Mouse (Mus musculus) liver, embryonic 14.5 days (tissue): ENCODE results near the gene Zbtb43. TPM values are rescaled to one million over a fixed set of nuclear protein-coding genes. Genes with fewer than 3 reads are reported as not detected.

Source experiments
- ATAC-seq: fragments of 200-750 bp; cut with Nextera tagmentation; 2 replicates; pipeline ENCODE4 v1.8.0; 2017; ENCODE audit warnings: moderate number of reproducible peaks, mild to moderate bottlenecking, moderate library complexity; ENCODE audit not compliant: insufficient read depth
- DNase-seq, 3 experiments: peaks; one replicate each; pipeline ENCODE4 v3.0.0-alpha.2; 2012 to 2013; ENCODE audit warnings: low read depth in 3 of 3, low spot score in 3 of 3
- H3K27ac ChIP-seq: fragments of 300-500 bp; sonication (generic); 2 replicates; pipeline ENCODE4 v1.5.1; 2014; ENCODE audit warnings: moderate library complexity, mild to moderate bottlenecking, control low read depth, inconsistent platforms
- H3K27me3 ChIP-seq: fragments of 300-500 bp; sonication (generic); 2 replicates; pipeline ENCODE4 v1.6.1; 2014; ENCODE audit warnings: mild to moderate bottlenecking, low read length, moderate library complexity; ENCODE audit not compliant: control insufficient read depth, insufficient read depth
- H3K36me3 ChIP-seq: fragments of 300-500 bp; sonication (generic); replicated peaks from 2 replicates; pipeline ENCODE4 v1.6.1; 2014; ENCODE audit warnings: low read depth; ENCODE audit not compliant: control insufficient read depth, insufficient read depth
- H3K4me1 ChIP-seq, 2 experiments: fragments of 200-500 bp in 1 of 2; fragments of 300-500 bp in 1 of 2; sonication (generic) in 1 of 2; replicated peaks; 2 replicates each; pipeline ENCODE4 v1.6.1; 2012 to 2014; ENCODE audit warnings: antibody characterized with exemption in 1 of 2, inconsistent platforms in 1 of 2, low read length in 1 of 2; ENCODE audit not compliant: control insufficient read depth in 2 of 2, insufficient read depth in 2 of 2
- H3K4me2 ChIP-seq: fragments of 300-500 bp; sonication (generic); 2 replicates; pipeline ENCODE4 v1.6.1; 2014; ENCODE audit warnings: low read depth, mild to moderate bottlenecking, control low read depth, moderate library complexity
- H3K4me3 ChIP-seq, 2 experiments: fragments of 200-500 bp in 1 of 2; fragments of 300-500 bp in 1 of 2; sonication (generic) in 1 of 2; 2 replicates each; pipeline ENCODE4 v1.5.1; 2012 to 2014; ENCODE audit warnings: low read depth in 2 of 2, low read length in 2 of 2, mild to moderate bottlenecking in 2 of 2, control low read depth in 1 of 2, inconsistent platforms in 1 of 2, moderate library complexity in 1 of 2; ENCODE audit not compliant: insufficient read depth in 1 of 2
- H3K9ac ChIP-seq: fragments of 300-500 bp; sonication (generic); replicated peaks from 2 replicates; pipeline ENCODE4 v1.6.1; 2014; ENCODE audit warnings: mild to moderate bottlenecking, control low read depth, moderate library complexity
- H3K9me3 ChIP-seq: fragments of 300-500 bp; sonication (generic); 2 replicates; pipeline ENCODE4 v1.6.1; 2016; ENCODE audit warnings: low read length, mixed read lengths; ENCODE audit not compliant: control insufficient read depth
- CTCF ChIP-seq: IDR thresholded peaks from 2 replicates; pipeline ENCODE4 v1.5.1; 2016; ENCODE audit warnings: antibody characterized with exemption, low read depth, control low read depth
- EP300 ChIP-seq: IDR thresholded peaks from 2 replicates; pipeline ENCODE4 v1.6.1; 2016; ENCODE audit warnings: antibody characterized with exemption, low read depth
- WGBS: fragments of 180-500 bp; shearing (Covaris S2); extraction: QIAGEN DNeasy Blood & Tissue Kit; methylation state at CpG from one replicate; pipeline ENCODE4 v1.1.7; 2014; ENCODE audit not compliant: insufficient replicate concordance; 5-methylcytosine and 5-hydroxymethylcytosine counted together
- polyA plus RNA-seq, 2 experiments: library from polyadenylated mRNA; depleted of rRNA in 1 of 2; stranded (reverse) in 1 of 2; unstranded in 1 of 2; fragments of >200 nt; fragmentation: Nextera tagmentation in 1 of 2; extraction: Ambion mirVana in 1 of 2; gene quantifications; 2 replicates each; pipeline versions ENCODE4 v1.2.1 to v1.2.3; 2012 to 2014

The Zbtb43 gene
- polyA plus RNA-seq, 2 experiments, result 3.8 to 6.1 TPM

DNA sequence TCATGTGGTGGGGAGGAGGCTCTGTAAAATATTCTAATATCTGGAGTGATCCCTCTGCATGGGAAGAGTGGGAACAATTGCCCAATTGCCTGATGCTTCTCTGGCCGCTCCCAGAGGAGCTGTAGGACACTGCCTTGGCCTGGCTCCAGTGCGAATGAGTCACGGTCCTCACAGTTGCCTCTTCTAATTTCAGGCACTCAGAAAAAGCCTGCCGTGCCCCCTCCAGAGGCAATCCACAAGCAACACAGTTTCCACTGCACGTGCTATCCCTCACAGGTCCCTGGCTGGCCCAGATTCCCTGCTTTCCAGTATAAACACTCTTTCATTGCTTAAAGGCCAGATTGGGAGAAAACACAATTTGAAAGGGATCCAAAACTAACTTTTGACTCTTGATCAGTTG is 24.0 kb downstream of the Zbtb43 start:
- no peak overlapping the region for H3K4me3 ChIP-seq
- DNase-seq (no peak), ATAC-seq (no peak)
- H3K36me3 ChIP-seq, result no peaks in the 10 kb centered on the region
- peaks cover 0 to 3% of the 10 kb centered on the region in 2 experiments; a peak in 2 of 4 replicates for H3K4me1 ChIP-seq
- no peak overlapping the region for H3K27ac ChIP-seq
- no peak overlapping the region for H3K9ac ChIP-seq
- WGBS, result 56% methylated on average over 5 of the region's 5 CpGs
- no peak for TF ChIP-seq EP300
- H3K9me3 ChIP-seq, result no peaks in the 10 kb centered on the region
- no peak overlapping the region for H3K4me2 ChIP-seq
- H3K27me3 ChIP-seq, result no peaks in the 10 kb centered on the region; the same call in 1 of the 2 replicates

- H3K4me1 ChIP-seq, result peaks cover 0 to 3% of the 10 kb centered on the region in 2 experiments; a peak in 2 of 4 replicates
- no peak overlapping the region for H3K27ac ChIP-seq
- H3K4me3 ChIP-seq, result no peak overlapping the region
- no peaks in the 10 kb centered on the region for H3K36me3 ChIP-seq
- DNase-seq (no peak), ATAC-seq (no peak)
- 36% methylated on average over 4 of the region's 4 CpGs for WGBS
- TF ChIP-seq EP300, result no peak
- no peak for TF ChIP-seq CTCF
- H3K9ac ChIP-seq, result no peak overlapping the region
- no peaks in the 10 kb centered on the region for H3K9me3 ChIP-seq
- H3K27me3 ChIP-seq, result no peaks in the 10 kb centered on the region; the same call in 1 of the 2 replicates
- H3K4me2 ChIP-seq, result no peak overlapping the region
Observed at GRCm38 (mm10) chr2:33442701-33443100, 25.7 kb downstream of the Zbtb43 start.

- 24% methylated on average over 4 of the region's 4 CpGs for WGBS
- Histone ChIP-seq H3K4me1 (peaks cover 0 to 6% of the 10 kb centered on the region in 2 experiments; a peak in 2 of 4 replicates), H3K4me3 (no peak overlapping the region), H3K27ac (no peak overlapping the region), H3K36me3 (no peaks in the 10 kb centered on the region), H3K27me3 (no peaks in the 10 kb centered on the region; the same call in 1 of the 2 replicates), H3K9me3 (no peaks in the 10 kb centered on the region), H3K4me2 (no peak overlapping the region), H3K9ac (no peak overlapping the region)
- no peak for DNase-seq
- TF ChIP-seq EP300 (no peak), CTCF (no peak)
- no peak for ATAC-seq
Observed at GRCm38 (mm10) chr2:33440893-33441292, 27.5 kb downstream of the Zbtb43 start.

DNA sequence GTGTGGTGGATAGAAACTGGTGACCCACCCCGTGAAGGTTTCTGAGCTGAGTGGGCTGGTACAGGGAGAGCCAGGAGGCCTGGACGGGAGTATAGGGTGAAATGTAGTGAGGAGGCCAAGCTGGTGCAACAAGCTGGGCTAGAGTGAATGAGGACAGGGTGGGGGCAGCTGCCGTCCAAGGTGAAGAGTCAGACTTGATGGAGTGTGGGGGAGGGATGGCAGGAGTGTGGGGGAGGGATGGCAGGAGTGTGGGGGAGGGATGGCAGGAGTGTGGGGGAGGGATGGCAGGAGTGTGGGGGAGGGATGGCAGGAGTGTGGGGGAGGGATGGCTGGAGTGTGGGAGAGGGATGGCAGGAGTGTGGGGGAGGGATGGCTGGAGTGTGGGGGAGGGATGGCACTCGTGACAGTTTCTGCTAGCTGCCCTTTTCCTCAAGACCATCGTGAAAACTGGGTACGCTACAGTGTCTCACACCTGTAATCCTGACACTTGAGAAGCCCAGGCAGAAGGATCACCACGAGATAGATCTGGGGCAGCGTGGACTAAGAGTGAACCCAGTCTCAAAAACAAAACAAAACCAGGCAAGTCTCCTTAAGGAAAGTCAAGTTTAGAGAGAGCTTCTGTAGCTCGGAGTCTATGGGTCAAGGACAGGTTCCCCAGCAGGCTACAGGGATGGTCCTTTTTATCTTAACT is 28.2 kb downstream of the Zbtb43 start:
- 20% methylated on average over 9 of the region's 9 CpGs for WGBS
- H3K4me2 ChIP-seq, result no peak overlapping the region
- no peak overlapping the region for H3K4me3 ChIP-seq
- no peaks in the 10 kb centered on the region; the same call in 1 of the 2 replicates for H3K27me3 ChIP-seq
- no peak for DNase-seq
- no peak overlapping the region for H3K9ac ChIP-seq
- peaks cover 0 to 6% of the 10 kb centered on the region in 2 experiments; a peak in 2 of 4 replicates for H3K4me1 ChIP-seq
- ATAC-seq, result no peak
- H3K27ac ChIP-seq, result no peak overlapping the region
- no peaks in the 10 kb centered on the region for H3K9me3 ChIP-seq
- H3K36me3 ChIP-seq, result no peaks in the 10 kb centered on the region
- no peak for TF ChIP-seq CTCF
- TF ChIP-seq EP300, result no peak

DNA sequence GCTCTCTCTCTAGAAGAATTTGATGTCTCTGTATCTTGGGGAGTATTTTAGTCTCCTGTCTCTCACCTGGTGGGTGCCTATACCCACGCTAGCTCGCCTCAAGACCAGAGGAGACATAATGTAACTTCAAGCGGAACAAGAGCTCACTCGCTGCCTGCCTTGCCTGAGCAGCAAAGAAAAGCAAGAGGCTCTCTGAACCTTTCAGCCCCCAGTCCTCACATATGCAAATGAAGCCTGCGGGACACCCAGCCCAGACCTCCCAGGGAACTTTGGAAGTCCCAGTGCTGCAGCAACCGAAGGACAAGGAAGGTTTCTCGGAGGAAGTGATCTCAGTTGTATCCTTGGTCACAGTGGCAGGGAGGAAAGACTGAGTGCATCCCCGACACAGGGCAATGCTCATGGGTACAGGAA is 28.9 kb downstream of the Zbtb43 start:
- H3K36me3 ChIP-seq, result no peaks in the 10 kb centered on the region
- ATAC-seq, result no peak
- DNase-seq, result no peak

More for the DNA sequence above, 28.9 kb downstream of the Zbtb43 start:
- no peak overlapping the region for H3K9ac ChIP-seq
- no peaks in the 10 kb centered on the region; the same call in 1 of the 2 replicates for H3K27me3 ChIP-seq
- no peak for TF ChIP-seq EP300
- TF ChIP-seq CTCF, result no peak
- WGBS, result 17% methylated on average over 8 of the region's 8 CpGs
- no peak overlapping the region for H3K4me3 ChIP-seq
- no peaks in the 10 kb centered on the region for H3K9me3 ChIP-seq
- H3K27ac ChIP-seq, result no peak overlapping the region
- peaks cover 0 to 6% of the 10 kb centered on the region in 2 experiments; a peak in 2 of 4 replicates for H3K4me1 ChIP-seq
- no peak overlapping the region for H3K4me2 ChIP-seq
